Mouse (Mus musculus): ENCODE data around the gene Cacna2d3. TPM values are rescaled to one million over a fixed set of nuclear protein-coding genes. Genes with fewer than 3 reads are reported as not detected.

The Cacna2d3 gene
- polyA plus RNA-seq, 1 experiment, result not detected

- 64% methylated on average over 2 of the region's 2 CpGs for WGBS
- no peak overlapping the region for H3K4me3 ChIP-seq (ENCODE audit: insufficient read depth, low read depth, low read length)
- no peaks in the 10 kb centered on the region for H3K4me1 ChIP-seq (ENCODE audit: control insufficient read depth, insufficient read depth, low read length)
- H3K27ac ChIP-seq (ENCODE audit: insufficient read depth, low read depth, low read length), result no peak overlapping the region
- TF ChIP-seq POLR2A (IDR thresholded peaks at IDR 0.05; ENCODE audit: insufficient read depth, low read depth, low read length), result no peak
- TF ChIP-seq CTCF (IDR thresholded peaks at IDR 0.05; ENCODE audit: insufficient read depth, low read depth, low read length), result no peak
Measured at GRCm38 (mm10) chr14:28979230-28979629, 742.4 kb downstream of the Cacna2d3 start.

- no peak overlapping the region for H3K27ac ChIP-seq (ENCODE audit: insufficient read depth, low read depth, low read length)
- H3K4me3 ChIP-seq (ENCODE audit: insufficient read depth, low read depth, low read length), result no peak overlapping the region
- H3K4me1 ChIP-seq (ENCODE audit: control insufficient read depth, insufficient read depth, low read length), result peaks cover 3% of the 10 kb centered on the region; the same call in 1 of the 2 replicates
- TF ChIP-seq POLR2A (IDR thresholded peaks at IDR 0.05; ENCODE audit: insufficient read depth, low read depth, low read length) (no peak), CTCF (IDR thresholded peaks at IDR 0.05; ENCODE audit: insufficient read depth, low read depth, low read length) (no peak)
- WGBS, result 38% methylated on average over 5 of the region's 5 CpGs
Measured at GRCm38 (mm10) chr14:28972620-28973019, 749.0 kb downstream of the Cacna2d3 start.

- Histone ChIP-seq H3K4me3 (ENCODE audit: insufficient read depth, low read depth, low read length) (no peak overlapping the region), H3K4me1 (ENCODE audit: control insufficient read depth, insufficient read depth, low read length) (peaks cover 3% of the 10 kb centered on the region; the same call in 1 of the 2 replicates), H3K27ac (ENCODE audit: insufficient read depth, low read depth, low read length) (no peak overlapping the region)
- TF ChIP-seq POLR2A (IDR thresholded peaks at IDR 0.05; ENCODE audit: insufficient read depth, low read depth, low read length) (no peak), CTCF (IDR thresholded peaks at IDR 0.05; ENCODE audit: insufficient read depth, low read depth, low read length) (no peak)
- WGBS, result 71% methylated on average over 4 of the region's 4 CpGs
Measured at GRCm38 (mm10) chr14:28969247-28969646, 752.4 kb downstream of the Cacna2d3 start.

- no peak for TF ChIP-seq POLR2A (IDR thresholded peaks at IDR 0.05; ENCODE audit: insufficient read depth, low read depth, low read length)
- TF ChIP-seq CTCF (IDR thresholded peaks at IDR 0.05; ENCODE audit: insufficient read depth, low read depth, low read length), result no peak
Measured at GRCm38 (mm10) chr14:28966881-28967280, 754.8 kb downstream of the Cacna2d3 start.

GRCm38 (mm10) chr14:28961379-28961778 lies 760.3 kb downstream of the Cacna2d3 start:
- Histone ChIP-seq H3K4me1 (ENCODE audit: control insufficient read depth, insufficient read depth, low read length) (peaks cover 7% of the 10 kb centered on the region), H3K4me3 (ENCODE audit: insufficient read depth, low read depth, low read length) (no peak overlapping the region), H3K27ac (ENCODE audit: insufficient read depth, low read depth, low read length) (no peak overlapping the region)
- 86% methylated on average over 5 of the region's 5 CpGs for WGBS
- TF ChIP-seq CTCF (IDR thresholded peaks at IDR 0.05; ENCODE audit: insufficient read depth, low read depth, low read length), result no peak
- TF ChIP-seq POLR2A (IDR thresholded peaks at IDR 0.05; ENCODE audit: insufficient read depth, low read depth, low read length), result no peak

More at GRCm38 (mm10) chr14:28966881-28967280, 754.8 kb downstream of the Cacna2d3 start:
- H3K4me1 ChIP-seq (ENCODE audit: control insufficient read depth, insufficient read depth, low read length), result no peaks in the 10 kb centered on the region; the same call in 1 of the 2 replicates
- H3K27ac ChIP-seq (ENCODE audit: insufficient read depth, low read depth, low read length), result no peak overlapping the region
- no peak overlapping the region for H3K4me3 ChIP-seq (ENCODE audit: insufficient read depth, low read depth, low read length)

GRCm38 (mm10) chr14:28959042-28959441 lies 762.6 kb downstream of the Cacna2d3 start:
- WGBS, result 36% methylated on average over 3 of the region's 3 CpGs
- TF ChIP-seq CTCF (IDR thresholded peaks at IDR 0.05; ENCODE audit: insufficient read depth, low read depth, low read length), result no peak
- no peak for TF ChIP-seq POLR2A (IDR thresholded peaks at IDR 0.05; ENCODE audit: insufficient read depth, low read depth, low read length)
- Histone ChIP-seq H3K27ac (ENCODE audit: insufficient read depth, low read depth, low read length) (no peak overlapping the region), H3K4me1 (ENCODE audit: control insufficient read depth, insufficient read depth, low read length) (peaks cover 7% of the 10 kb centered on the region), H3K4me3 (ENCODE audit: insufficient read depth, low read depth, low read length) (no peak overlapping the region)

- peaks cover 7% of the 10 kb centered on the region for H3K4me1 ChIP-seq (ENCODE audit: control insufficient read depth, insufficient read depth, low read length)
- no peak for TF ChIP-seq CTCF (IDR thresholded peaks at IDR 0.05; ENCODE audit: insufficient read depth, low read depth, low read length)
- TF ChIP-seq POLR2A (IDR thresholded peaks at IDR 0.05; ENCODE audit: insufficient read depth, low read depth, low read length), result no peak
- no peak overlapping the region for H3K4me3 ChIP-seq (ENCODE audit: insufficient read depth, low read depth, low read length)
- WGBS, result 21% methylated on average over 6 of the region's 6 CpGs
- H3K27ac ChIP-seq (ENCODE audit: insufficient read depth, low read depth, low read length), result peak overlapping the region; percentile 44
Measured at GRCm38 (mm10) chr14:28958131-28959015, 763.3 kb downstream of the Cacna2d3 start.

- peaks cover 11% of the 10 kb centered on the region for H3K4me1 ChIP-seq (ENCODE audit: control insufficient read depth, insufficient read depth, low read length)
- no peak for TF ChIP-seq POLR2A (IDR thresholded peaks at IDR 0.05; ENCODE audit: insufficient read depth, low read depth, low read length)
- no peak overlapping the region for H3K27ac ChIP-seq (ENCODE audit: insufficient read depth, low read depth, low read length)
- WGBS, result 44% methylated on average over 3 of the region's 3 CpGs
- H3K4me3 ChIP-seq (ENCODE audit: insufficient read depth, low read depth, low read length), result no peak overlapping the region
Measured at GRCm38 (mm10) chr14:28955181-28955580, 766.5 kb downstream of the Cacna2d3 start.

- Histone ChIP-seq H3K27ac (ENCODE audit: insufficient read depth, low read depth, low read length) (no peak overlapping the region), H3K4me1 (ENCODE audit: control insufficient read depth, insufficient read depth, low read length) (peaks cover 8% of the 10 kb centered on the region), H3K4me3 (ENCODE audit: insufficient read depth, low read depth, low read length) (no peak overlapping the region)
- TF ChIP-seq CTCF (IDR thresholded peaks at IDR 0.05; ENCODE audit: insufficient read depth, low read depth, low read length) (no peak), POLR2A (IDR thresholded peaks at IDR 0.05; ENCODE audit: insufficient read depth, low read depth, low read length) (no peak)
- 69% methylated on average over 3 of the region's 3 CpGs for WGBS
Measured at GRCm38 (mm10) chr14:28954588-28954987, 767.1 kb downstream of the Cacna2d3 start.

All from olfactory bulb, adult 2 months (tissue).